Mouse (Mus musculus) liver, adult 10 weeks (tissue): Measurements from ENCODE around the gene 1700019A02Rik. TPM values are rescaled to one million over a fixed set of nuclear protein-coding genes. Genes with fewer than 3 reads are reported as not detected.

Experiments used
- polyA plus RNA-seq: library from polyadenylated mRNA; stranded (reverse); fragments of 350-450 nt; fragmentation: Illumina TruSeq; extraction: RNeasy Lipid Tissue Mini Kit (QIAGEN cat#74804); gene quantifications from one replicate; pipeline ENCODE4 v1.2.3, GENCODE M21; 2014; ENCODE audit warnings: low read depth, low replicate concordance

Gene 1700019A02Rik
- polyA plus RNA-seq, result not detected

GRCm38 (mm10) chr1:53187536-53187935, at the start of gene 1700019A02Rik:
Gene 1700019A02Rik, minus strand, starts transcription at chr1:53187636.

Other genes starting within 250 kb of the 1700019A02Rik start
- gene 1700019D03Rik, start 167.5 kb downstream of the 1700019A02Rik start, polyA plus RNA-seq, result not detected
- not detected for gene Mstn, start 126.0 kb downstream of the 1700019A02Rik start, polyA plus RNA-seq
- gene Pms1, start 109.4 kb upstream of the 1700019A02Rik start, polyA plus RNA-seq, result 11.9 TPM
- 95.2 TPM for gene Ormdl1, start 109.5 kb upstream of the 1700019A02Rik start, polyA plus RNA-seq
- not detected for gene Gm28778, start 109.5 kb upstream of the 1700019A02Rik start, polyA plus RNA-seq
- 43.4 TPM for gene Osgepl1, start 126.0 kb upstream of the 1700019A02Rik start, polyA plus RNA-seq
- gene Asdurf, start 165.0 kb upstream of the 1700019A02Rik start, polyA plus RNA-seq, result 70.9 TPM
- gene Gm28551, start 165.0 kb upstream of the 1700019A02Rik start, polyA plus RNA-seq, result not detected
- gene Asnsd1, start 165.1 kb upstream of the 1700019A02Rik start, polyA plus RNA-seq, result 65.1 TPM